Mouse (Mus musculus) forelimb bud, embryonic 11.5 days (tissue): ENCODE measurements around the gene Shisa5.

Source experiments
- DNase-seq: peaks from one replicate; pipeline ENCODE4 v3.0.0-alpha.2; 2012; ENCODE audit warnings: low read depth, low spot score

Shisa5 gene

DNA sequence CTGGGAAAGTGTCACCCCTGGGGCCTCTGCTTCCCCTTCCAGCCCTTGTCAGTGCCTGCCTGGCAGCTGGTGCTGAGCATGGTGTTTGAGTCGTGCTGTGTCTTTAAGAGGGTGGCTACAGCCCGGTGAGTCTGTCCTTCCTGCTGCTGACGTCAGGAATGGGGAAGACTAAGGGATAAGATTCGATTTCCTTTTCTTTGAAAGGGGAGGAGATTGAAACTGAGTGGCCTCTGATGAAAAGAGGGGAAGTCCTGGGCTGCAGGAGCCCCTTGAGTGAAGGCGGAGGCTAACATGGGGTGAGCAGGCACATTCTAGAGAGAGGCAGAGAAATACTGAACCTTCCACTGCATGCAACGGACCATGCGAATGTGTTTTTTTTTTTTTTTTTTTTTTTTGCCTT, 16.3 kb downstream of the Shisa5 start:
- DNase-seq, result peak; percentile 55

DNA sequence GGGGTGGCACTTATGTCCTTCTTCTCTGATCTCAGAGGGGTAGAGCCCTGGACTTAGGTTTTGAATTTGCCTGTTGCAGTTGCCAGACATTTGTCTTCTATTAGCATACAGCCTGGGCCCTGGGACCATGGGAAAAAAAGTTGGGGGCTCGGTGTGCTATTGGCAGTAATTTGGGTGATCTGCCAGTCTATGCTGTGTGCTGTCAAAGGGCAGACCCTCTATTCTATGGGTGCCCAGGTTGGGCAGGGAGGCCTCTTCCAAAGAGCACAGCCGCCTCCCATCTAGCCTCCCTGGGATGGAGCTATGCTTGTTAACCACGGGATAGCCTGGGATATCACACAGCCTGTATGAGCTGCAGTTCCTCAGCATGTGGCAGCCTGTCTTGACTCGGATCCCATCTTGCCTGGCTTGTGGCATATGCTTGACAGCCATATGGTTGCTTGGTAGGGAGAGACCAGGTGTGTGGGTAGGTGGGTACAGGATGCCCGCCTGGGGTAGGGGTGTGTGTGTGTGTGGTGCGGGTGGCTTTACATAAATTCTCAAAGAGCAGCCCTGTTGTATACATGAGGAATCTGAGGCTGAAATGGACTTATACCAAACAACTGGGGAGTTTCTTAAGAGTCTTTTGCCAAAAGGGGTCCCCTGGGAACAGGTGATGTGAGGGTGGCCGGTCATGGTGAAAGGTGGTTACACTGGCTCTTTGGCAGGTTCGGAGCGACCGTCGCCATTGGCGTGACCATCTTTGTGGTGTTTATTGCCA, 17.1 kb downstream of the Shisa5 start:
- DNase-seq, result no peak

GRCm38 (mm10) chr9:109056081-109056690, 17.8 kb downstream of the Shisa5 start:
- no peak for DNase-seq

DNA sequence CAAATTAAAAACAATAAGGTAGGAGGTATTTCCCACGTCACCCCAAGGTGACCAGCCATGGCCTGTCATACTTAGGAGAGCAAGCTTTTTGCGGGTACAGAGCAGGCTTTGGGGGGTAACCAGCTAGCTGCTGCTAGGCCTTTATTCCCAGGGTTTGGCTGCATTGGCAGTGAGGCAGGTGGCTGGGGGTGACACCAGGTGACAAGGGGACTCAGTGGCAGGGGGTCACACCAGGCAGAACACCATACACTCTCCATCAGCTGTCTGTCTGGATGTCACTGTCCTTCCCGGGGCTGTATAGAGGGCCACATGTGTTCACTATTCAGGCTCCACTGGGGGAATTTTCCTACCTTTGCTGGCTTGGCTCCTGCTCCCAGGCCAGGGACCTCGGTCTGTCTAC, 18.6 kb downstream of the Shisa5 start:
- DNase-seq, result no peak

DNA sequence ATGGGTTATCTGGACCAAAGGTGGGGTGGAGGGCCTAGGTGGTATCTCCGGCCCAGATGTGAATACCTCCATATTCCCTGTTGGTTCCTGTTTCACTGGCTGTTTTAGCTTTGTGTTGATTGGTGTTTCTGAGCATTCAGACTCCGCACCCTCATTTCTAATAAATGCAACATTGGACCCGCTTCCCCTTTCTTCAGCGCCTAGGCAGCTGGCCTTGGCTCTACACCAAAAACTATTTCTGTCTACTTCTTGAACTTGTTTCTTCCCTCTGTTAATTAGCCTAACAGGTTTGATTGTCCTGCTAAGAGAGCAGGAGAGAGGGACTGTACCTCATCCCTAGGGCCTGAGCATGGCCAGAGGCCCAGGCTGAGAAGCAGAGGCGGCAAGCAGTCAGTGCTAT, 19.2 kb downstream of the Shisa5 start:
- DNase-seq, result no peak

- no peak for DNase-seq
Measured at GRCm38 (mm10) chr9:109058006-109058765, 19.8 kb downstream of the Shisa5 start.

DNA sequence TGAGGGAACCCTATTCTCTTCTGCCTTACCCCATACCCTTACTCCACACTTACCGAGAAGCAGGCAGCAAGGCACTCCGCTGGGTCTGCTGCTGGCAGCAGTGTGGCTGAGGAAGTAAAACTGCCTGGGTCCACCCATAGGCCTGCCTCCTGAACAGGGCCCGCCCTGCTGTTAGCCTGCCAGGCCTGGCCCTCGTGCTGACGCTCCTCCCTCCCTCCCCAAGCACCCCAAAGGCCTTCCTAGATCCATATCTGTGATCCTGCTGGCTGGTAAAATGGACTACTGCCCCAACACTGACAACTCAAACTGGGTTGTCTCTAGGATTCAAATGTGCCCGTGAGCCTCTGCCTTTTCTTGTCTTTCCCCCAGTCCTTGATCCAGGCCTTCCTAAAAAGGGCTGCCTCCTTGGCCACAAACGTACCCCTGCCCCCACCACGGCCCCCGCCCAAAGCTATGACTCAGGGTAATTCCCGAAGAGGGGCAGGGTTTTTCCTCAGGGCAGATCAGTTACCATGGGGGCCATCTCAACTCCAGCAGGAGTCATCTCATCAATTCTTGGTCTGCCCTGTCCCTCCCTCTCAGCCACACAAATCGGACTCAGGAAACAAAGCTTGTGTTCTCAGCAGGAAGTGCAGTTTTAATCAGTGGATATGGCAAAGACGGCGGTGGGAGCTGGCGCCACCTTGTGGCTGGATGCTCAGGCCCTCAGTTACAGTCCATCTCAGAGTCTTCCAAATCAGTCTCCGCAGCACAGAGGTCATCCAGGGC, 21.0 kb downstream of the Shisa5 start, which contains the start of gene Trex1:
TSS of gene Trex1 (minus strand) at position 599 of the 768 bp plus-strand sequence.
- DNase-seq, result peak; percentile 85

DNA sequence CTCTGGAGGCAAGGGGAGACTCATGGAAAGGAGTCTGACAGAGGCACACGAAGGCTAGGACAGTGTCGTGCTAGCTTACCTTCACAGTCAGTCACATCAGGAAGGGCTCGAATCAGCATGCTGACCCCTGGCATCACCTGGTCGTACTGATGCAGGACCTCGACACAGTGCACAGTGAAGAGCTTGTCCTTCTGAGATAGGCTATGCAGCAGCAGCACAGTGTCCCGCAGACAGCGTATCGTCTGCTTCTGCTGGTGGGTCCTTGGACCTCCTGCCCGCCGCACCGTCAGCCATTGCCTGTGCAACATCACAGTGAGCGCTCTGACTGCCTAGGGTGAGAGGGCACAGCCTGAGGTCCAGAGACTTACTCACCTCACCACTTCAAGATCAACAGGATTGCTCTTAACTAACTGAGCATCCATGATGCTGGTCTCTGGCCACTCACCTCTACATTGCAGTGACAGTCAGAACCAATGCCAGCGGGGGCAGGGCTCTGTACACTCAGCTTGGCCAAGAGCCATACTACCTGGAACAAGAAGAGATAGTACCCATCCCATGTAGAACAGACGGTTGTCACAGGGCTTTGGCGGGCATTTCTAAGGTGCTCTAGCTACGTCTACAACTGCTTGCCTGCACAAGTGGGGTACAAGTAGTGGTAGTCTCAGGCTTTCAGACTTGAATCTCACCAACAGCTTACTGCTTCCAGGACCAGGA, 22.0 kb downstream of the Shisa5 start:
- no peak for DNase-seq

DNA sequence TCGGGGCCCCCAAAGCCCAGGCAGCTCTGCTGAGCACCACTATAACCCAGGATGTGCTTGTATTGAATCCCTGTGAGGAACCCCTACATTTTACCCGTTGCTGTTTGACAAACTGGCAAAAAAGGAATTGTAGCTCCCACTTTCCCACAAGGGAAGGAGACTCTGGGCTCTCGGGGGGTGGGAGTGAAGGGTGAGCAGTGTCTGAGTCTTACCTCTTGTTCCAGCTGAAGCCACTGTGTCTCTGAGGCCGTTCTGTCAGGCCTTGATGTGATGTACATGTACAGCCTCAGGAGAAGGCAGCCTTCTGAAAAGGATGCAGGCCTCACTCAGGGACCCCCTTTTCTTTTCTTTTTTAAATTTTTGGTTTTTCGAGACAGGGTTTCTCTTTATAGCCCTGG, 22.5 kb downstream of the Shisa5 start:
- DNase-seq, result no peak

DNA sequence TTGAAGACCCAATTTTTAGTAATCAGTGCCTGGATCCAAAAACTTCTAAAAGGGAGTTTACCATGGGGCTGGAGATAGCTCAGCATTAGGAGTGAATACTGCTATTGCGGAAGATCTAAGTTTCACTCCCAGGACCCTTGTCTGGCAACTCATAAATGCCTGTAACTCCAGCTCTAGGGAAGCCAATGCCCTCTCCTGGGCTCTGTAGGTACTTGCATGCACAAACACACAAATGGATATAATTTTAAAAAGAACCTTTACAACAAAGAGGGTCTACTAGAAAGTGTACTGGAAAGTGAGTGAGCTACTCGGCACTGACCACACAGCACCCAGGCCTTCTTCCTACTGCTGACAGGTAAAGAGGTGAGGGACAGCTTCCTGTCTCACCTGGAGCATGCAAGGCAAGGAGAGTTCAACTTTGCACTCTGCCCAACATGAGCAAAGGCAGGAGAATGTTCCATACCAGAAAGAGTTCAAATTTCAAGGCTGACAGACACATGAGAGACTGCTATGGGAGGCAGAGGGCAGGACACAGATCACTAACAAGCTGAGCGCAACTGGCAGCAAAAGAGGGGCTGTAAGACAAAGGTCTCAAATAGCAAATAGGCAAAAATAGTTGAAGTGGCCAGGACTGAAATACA, 29.9 kb downstream of the Shisa5 start:
- no peak for DNase-seq

DNA sequence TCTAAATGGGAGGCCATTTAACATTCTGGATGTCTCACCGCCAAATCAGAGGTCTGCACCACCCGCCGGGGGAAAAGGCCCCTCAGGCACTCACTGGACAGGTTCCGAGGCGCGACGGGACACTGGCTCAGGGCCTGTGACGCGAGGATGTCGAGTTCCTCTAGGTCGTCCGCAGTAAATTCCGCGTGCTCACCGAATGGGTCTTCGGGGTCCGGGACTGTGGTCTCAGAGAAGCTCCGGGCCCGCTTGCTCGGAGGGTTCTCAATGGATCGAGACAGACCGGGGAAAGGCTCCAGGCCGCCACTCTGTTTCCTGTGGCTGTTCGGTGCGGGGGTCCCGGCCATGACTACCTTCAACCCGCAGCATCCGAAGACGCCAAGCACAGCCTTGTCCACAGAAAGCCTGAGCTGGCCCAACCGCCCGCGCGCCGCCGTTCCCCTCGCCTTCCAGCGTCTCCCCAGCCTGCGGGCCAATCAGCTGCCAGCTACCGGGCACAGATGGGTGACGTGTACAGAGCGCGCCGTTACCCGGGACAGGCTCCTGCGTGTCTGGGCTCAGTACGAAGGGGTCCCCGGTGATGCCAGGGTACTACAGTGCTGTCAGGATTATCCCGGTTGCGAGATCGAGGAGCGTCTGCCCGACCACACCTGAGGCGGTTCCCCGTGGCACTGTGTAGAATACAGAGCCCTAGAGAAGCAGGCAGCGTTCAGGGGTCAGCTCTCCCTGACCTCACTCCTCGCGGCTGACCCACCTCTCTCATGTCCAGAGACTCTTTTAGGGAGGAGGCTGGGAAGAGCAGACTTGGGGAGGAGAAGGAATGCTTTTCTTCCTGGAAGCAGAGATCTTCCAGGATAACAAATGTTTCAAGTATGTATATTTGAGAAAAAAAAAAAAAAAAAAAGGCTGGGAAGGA, 35.6 kb downstream of the Shisa5 start, which contains the start of gene Atrip:
TSS of gene Atrip (minus strand) at position 464 of the 913 bp plus-strand sequence.
- DNase-seq, result peak; percentile 89

- no peak for DNase-seq
Measured at GRCm38 (mm10) chr9:109080516-109080915, 42.2 kb downstream of the Shisa5 start.

DNA sequence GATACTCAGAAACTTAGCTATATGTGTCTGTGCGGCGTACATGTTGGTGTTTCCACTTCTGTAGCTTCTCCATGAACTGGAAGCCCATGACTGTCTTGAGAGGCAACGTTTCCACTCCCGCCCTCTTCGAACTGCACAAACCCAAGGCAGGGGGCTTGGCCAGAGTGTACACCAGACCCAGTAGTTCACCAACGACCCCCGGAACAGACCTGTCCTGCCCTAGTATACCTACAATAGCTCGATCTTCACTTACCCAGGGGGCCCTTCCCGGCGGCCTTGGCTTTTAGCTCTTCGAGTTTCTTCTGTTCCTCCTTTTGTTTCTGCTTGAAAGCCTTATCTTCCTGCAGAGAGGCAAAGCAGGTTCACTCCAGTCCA, 43.4 kb downstream of the Shisa5 start:
- no peak for DNase-seq

DNA sequence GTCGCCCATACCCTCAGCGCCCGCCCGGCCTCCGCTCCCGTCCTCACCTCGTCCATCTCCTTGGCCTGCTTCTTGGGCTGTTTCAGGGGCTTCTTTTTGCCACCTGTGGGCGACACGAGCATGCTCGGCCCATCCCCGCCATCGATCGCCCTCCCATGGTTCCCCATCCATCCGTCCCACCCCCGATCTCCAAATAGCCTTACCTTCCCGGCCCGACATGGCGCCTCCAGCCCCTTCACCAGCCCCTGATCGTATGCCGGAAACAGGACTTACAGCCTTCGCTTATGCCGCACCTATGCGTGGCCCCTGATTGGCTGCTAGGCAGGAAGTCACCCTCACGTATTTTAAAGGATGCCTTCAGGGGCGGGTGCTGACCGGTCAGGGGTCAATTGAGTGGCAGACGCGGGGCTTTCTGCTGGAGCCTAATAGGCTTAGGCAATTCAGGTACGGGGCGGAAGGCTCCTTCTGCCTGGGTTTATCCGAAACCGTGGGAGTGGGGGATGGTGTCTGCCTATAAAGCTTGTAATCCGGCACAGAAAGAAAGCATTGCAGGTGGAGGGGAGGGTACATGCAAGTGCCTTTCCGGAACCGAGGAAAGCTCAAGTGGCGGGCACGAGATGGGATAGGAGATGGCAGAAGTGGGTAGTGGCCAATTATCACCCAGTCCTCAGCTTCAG, 43.9 kb downstream of the Shisa5 start, which contains the start of the genes Ccdc51 and Tma7:
TSS of gene Ccdc51 (plus strand) at position 370 of the 677 bp plus-strand sequence.
TSS of gene Tma7 (minus strand) at position 464 of the 677 bp plus-strand sequence.
- DNase-seq, result peak; percentile 88

DNA sequence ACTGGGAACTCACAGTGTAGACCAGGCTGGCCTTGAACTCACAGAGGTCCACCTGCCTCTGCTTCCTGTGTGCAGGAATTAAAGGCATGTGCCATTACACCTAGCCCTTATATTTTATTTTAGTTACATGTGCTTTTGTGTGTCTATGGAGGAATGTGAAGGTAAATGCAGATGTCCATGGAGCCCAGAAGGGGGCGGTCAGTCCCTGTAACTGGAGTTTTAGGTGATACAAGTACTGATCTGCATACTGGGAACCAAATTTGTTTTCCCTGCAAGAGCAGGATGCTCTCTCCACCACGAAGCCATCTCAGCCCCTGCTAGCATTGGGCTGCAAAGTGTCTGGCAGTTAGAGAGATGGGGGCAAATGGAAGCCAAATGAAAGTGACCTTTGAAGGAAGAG, 46.6 kb downstream of the Shisa5 start:
- DNase-seq, result peak; percentile 44

DNA sequence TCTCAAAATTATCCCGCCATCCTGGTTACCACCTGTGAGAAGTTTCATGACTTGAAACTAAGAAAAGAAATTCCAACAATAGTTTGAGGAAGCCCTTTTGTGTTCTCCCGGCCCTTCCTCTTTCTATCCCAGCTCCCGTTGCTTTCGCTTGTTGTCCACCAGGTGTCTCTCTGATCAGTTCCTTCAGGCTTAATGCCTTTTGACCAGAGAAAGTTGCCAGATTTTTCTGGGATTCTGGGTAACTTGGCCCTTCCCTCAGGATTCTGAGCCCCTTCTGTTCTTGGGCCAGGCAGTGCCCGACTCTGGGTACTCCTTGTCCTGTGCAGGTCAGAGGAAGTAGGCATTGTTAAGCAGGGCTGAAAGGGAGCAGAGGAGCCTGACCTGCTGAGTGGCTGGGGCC, 49.6 kb downstream of the Shisa5 start:
- peak; percentile 49 for DNase-seq

DNA sequence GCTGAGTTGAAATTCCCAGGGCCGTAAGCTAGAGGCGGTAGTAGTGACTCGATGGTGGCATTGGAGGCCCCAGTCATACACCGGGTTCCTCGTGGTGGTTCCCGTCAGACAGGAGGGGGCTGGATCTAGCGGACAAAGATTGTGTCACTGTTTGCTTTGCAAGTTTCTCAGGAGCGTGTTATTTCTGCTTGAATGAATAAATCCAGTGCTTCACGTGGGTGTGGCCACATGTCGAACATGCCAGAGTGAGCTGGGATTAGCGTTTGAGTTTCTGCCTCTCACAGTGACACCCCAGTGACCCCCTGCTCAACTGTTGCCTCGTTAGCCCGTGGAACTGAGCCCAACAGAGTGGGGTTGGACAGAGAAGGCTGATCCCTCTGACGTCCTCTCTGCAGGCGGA, 52.1 kb downstream of the Shisa5 start:
- DNase-seq, result no peak

DNA sequence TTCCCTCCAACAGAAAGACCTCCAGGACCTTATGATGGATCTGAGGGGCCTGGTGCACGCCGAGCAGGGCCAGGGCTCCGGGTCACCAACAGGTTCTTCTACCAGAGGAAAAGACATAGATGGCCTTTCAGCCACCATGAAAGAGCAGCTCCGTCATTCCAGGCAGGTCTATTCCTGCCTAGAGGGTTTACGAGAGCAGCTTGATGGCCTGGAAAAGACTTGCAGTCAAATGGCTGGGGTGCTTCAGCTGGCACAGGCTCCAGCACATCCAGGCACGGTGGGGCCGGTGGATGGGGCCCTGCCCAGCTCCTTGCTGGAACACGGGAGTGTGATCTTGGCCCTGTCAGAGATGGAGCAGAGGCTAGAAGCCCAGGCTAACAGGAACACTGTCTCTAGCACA, 53.4 kb downstream of the Shisa5 start:
- no peak for DNase-seq

GRCm38 (mm10) chr9:109092799-109093198, 54.4 kb downstream of the Shisa5 start:
- no peak for DNase-seq
